Mouse (Mus musculus) megakaryocyte progenitor cell, adult 5-6 weeks (primary cell): Measurements from ENCODE around the gene Depdc5. TPM values are rescaled to one million over a fixed set of nuclear protein-coding genes. Genes with fewer than 3 reads are reported as not detected.

Source experiments
- ATAC-seq: replicated peaks from 2 replicates; pipeline ENCODE4 v1.8.0; 2016; ENCODE audit warnings: mild to moderate bottlenecking, moderate TSS enrichment, inconsistent platforms; ENCODE audit not compliant: poor library complexity
- total RNA-seq, 2 experiments: library from RNA; stranded (forward) in 1 of 2; stranded (reverse) in 1 of 2; fragments of 157-497, 149-512 nt in 1 of 2; fragments of 200-1000 nt in 1 of 2; gene quantifications; 2 replicates each; pipeline versions ENCODE4 v1.2.3 to v1.2.4; 2015 to 2017

Depdc5 gene
- total RNA-seq, 2 experiments from 2014 or later: 22.0 to 28.7 TPM

DNA sequence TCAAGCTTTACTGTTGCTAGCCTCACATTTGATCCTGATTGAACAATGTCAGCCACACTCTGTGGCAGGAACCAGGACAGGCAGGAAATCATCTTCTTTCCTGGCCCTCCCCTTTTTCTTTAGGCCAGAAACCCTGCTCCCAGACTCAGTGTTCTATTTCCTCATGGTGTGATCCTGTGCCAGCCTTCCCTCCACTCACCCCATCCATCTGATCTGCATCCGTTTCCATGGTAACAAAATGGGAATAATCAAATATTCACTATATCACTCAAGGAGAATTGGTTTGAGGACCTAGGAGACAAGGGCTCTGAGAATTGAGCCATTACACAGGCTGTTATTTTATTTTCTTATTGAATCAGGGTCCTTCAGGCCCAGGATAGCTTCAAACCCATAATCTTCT is 133.1 kb downstream of the Depdc5 start:
- no peak for ATAC-seq

DNA sequence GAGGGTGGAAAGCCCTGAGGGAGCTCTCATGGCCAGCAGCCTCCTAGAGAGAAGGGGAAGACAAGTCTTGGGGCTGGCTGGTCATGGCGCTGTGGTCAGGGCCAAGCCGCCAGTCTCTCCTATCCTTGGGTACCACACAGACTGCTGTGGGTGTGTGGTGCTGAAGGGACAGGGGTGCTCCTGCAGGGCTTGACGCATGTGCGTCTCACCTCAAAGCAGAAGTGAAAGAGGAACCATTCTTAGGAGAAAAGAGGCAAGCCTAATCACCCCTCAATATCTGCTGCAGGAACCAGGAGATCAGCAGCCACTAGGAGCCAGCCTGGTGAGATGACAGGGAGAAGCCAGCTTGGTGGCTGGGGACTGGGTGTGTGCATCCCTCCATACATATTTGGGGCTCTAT is 134.2 kb downstream of the Depdc5 start:
- peak; percentile 98 for ATAC-seq

DNA sequence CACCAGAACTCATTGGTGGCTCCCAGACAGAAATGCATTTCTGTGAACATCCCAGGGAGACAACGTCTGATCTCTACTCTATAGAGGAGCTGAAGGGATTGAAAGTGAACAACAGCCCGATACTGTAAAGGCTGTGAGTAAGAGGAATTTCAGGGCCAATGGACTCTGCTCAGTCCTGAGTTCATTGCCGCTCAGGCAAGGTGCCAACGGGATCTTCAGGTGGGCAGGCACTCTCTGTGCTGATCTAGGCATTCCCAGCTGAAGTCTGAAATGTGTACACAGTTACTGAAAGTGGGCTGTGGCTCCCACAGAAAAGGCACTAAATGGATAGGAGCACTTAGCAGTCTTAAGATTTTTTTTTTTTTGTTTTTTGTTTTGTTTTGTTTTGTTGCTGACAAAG is 135.3 kb downstream of the Depdc5 start:
- no peak for ATAC-seq

GRCm38 (mm10) chr5:33001111-33001510 is 137.6 kb downstream of the Depdc5 start:
- no peak for ATAC-seq

- ATAC-seq: no peak
These were observed 139.3 kb downstream of the Depdc5 start for GRCm38 (mm10) chr5:33002781-33003180.

DNA sequence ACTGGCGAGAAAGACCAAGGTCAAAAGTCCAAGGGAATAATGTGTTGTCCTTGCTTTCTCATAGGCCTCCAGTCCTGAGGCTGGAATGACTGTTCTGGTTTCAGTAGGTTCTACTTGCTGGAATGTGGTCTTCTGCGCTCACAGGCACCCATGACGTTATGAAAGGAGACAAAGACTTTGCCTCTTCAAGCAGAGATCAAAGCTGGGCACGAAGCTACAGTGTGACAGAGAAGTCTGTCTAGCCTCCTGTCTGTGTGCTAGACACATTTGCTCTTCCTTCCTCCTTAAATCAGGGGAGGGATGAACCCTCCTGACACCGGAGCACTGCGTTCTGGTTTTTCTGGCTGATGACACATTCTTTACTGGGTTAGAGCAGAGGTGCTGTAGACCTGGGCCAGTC is 140.0 kb downstream of the Depdc5 start:
- no peak for ATAC-seq

- no peak for ATAC-seq
These were observed 140.6 kb downstream of the Depdc5 start for GRCm38 (mm10) chr5:33004110-33004509.

DNA sequence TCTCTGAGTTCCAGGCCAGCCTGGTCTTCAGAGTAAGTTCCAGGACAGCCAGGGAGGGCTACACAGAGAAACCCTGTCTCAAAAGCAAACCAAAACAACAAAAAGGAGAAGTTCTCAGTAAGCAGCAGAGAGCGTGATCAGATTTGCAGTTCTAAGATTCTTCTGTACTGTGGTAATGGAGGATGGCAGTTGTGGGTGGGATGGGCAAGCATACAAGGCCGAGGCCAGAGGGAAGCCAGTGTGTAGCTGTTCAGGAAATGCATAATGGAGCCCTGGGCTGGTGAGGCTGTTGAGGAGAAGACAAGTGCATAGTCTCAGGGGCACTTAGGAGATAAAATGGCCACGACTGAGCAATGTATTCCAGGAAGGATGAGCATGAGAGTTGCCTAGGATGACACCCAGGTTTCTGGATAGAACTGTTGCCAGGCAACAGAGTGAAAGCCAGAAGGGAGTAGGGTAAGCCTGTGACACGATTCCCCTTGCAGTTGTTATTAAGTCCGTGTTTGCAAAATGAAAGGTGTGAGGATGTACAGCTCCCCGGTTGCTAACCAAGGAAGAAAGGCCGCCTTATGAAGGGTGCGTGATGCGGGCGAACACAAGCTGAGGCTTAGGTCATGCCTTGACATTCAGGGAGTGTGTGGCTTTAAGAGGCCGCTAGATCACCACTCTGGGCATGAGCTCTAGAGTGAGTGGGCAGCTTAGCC is 142.1 kb downstream of the Depdc5 start:
- peak; percentile 68 for ATAC-seq

GRCm38 (mm10) chr5:33006670-33007069 is 143.2 kb downstream of the Depdc5 start:
- ATAC-seq: no peak

GRCm38 (mm10) chr5:33007371-33007770 is 143.9 kb downstream of the Depdc5 start:
- ATAC-seq: no peak

- ATAC-seq: no peak
These were observed 145.8 kb downstream of the Depdc5 start for GRCm38 (mm10) chr5:33009301-33009700.

- peak; percentile 83 for ATAC-seq
These were observed 146.6 kb downstream of the Depdc5 start for GRCm38 (mm10) chr5:33009818-33010812.

GRCm38 (mm10) chr5:33011132-33012106 is 147.9 kb downstream of the Depdc5 start:
- ATAC-seq: no peak

- no peak for ATAC-seq
These were observed 150.6 kb downstream of the Depdc5 start for GRCm38 (mm10) chr5:33014096-33014495.

- ATAC-seq: no peak
These were observed 152.1 kb downstream of the Depdc5 start for GRCm38 (mm10) chr5:33015579-33015978.

DNA sequence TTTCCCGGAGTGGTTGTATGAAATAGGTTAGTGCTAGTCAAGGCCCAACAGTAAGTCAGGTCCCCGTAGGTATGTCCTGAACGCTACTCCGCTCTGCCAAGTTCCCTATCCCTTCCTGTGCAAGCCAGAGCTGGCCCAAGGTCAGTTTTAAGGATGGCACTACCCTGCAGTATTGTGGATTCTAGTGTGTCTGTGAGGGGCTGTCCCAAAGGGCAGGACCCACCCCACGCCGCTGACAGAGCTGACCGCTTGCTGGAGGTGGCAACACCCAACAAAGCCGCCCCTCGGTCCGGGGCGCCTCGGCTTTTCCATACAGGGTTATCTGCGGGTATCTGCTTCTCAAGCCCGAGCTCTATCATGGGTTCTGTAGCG is 154.7 kb downstream of the Depdc5 start:
- ATAC-seq: peak; percentile 29; the same call in 1 of the 2 replicates

DNA sequence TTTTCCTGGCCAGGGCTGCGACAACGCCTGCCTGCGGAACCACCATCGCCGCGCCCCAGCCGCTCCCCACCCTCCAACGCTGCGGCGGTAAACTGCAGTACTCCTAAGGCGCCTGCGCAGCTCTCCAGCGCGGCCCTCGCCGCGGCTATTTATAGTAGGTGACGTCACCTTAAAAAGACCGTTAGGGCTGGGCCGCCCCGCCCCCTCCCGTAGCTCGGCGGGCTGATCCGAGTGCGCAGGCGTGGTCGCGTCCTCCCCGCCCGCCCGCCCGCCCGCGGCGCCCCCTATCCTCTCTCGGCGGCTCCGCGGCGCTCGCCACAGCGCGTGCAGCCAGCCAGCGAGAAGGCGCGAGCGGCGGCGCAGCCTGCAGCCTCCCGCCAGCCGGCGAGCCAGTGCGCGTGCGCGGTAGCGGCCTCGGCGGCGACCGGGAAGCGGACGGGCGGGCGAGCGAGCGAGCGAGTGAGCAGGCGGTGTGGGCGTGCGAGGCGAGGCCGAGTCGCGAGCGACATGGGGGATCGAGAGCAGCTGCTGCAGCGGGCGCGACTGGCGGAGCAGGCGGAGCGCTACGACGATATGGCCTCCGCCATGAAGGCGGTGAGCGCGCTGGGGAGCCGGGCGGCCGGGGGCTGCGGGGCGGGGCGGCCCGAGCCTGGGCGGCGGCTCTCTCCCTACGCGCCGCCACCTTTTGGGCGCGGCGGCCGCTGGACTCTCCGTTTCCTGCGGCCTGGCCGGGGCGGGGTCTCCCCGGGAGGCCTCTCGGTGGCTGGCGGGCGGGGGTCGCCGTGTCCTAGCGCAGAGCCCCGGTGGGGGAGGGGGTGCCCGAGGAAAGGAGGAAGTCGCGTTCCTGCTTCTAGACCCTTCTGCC is 155.3 kb downstream of the Depdc5 start, which contains the start of gene Ywhah:
Ywhah (plus strand) TSS at position 256 of the 865 bp plus-strand sequence.
- peak; percentile 81 for ATAC-seq

DNA sequence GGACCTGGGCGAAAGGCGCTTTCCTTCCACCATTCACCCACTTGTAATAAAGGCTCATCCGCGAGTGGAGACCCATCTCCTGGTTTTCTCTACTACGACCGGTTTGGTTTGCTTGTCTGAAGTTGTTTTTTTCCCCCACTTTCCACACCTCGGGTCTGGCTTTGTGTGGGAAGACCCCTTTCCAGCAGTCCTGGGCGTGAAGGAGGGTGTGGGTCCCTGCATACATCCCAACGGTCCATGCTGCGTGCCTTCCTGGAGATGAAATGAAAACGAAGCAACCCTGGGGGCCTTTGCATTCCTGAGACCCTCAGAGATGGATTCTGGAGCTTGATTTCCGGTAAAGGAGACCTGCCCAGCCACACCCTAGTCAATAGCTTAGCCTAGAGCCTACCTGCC is 155.9 kb downstream of the Depdc5 start:
- ATAC-seq: no peak

DNA sequence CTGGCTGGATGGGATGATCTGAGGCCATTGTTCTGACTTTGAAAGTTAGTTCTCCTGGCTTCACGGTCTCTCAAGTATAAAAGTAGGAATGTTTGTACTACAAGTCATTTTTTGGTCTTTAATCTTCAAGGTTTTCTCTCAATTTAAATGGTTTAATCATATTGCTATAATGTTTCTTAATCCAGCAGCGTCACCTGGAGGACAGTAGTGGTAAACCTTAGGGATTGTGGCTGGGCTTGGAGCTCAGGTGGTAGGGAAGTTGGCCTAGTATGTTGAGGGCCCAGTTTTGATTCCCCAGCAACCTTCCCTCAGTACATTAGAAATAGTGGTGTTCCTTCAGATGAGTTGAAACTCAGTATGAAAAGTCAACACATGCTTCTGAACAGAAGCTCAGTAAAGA is 158.1 kb downstream of the Depdc5 start:
- 0 out of 2 replicates have a peak, but pooled peaks have one; percentile 21 for ATAC-seq

DNA sequence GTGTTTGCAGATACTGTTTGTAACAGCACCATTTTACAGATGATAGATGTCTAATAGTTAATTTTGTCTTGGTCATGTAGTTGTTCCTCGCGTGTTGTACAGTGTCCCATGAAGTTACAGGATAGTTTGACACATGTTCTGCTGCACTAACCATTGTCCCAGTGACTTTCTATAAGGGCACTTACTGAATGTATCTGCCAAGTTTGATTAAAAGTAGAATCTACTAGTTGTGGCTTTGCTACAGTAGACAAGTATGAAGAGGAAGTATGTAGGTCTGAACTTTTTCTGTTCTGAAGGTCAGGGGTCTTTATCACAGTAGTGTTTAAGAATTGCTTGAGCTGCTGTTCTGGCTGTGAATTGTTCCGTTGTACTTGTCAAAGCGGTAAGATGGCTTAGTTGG is 159.8 kb downstream of the Depdc5 start:
- ATAC-seq: no peak
